Comparison of ENCODE assay signal across 26 mouse cellular contexts in the genomic region with DNA sequence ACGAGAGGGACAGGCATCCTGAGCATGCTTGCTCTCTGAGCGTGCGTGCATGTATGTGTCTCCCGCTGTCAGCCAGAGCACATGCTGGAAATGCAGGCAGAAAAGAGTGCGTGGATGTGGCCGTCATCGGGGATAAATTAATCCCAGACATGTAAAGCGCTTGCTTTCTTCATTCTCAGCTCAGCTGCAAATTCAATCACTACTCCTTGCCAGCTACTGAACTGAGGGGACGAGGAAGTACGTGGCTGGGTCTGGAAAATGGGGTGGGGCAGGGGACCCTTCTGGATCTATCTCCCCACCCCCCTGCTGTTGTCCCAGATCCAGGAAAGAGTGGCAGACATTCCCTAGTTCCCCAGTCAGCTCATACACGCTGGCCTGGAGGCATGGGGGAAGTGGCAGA.
DNase-seq lines count a peak whose midpoint lies in the region; ATAC-seq and TF ChIP-seq lines count a peak whose summit lies in the region.
"Had no signal": no experiment of that assay in that cellular context is flagged by ENCODE, and none has a peak within 500 bp of the region (broad histone marks: within the 10 kb centered on the region; RNA-seq: fewer than 3 reads in every experiment).

No protein-coding gene starts in this region.

- H3K4me1 ChIP-seq in heart, embryonic 12.5 days (replicated peaks) = peaks cover 13% of the 10 kb centered on the region
- H3K4me1 ChIP-seq in hindbrain, embryonic 10.5 days (replicated peaks) = 0 out of 2 replicates have a peak, but pooled peaks cover 4% of the 10 kb centered on the region
- no peaks in the 10 kb centered on the region for H3K4me1 ChIP-seq in hindbrain, embryonic 11.5 days (replicated peaks; ENCODE audit: control insufficient read depth, insufficient read depth, low read length)
- H3K4me1 ChIP-seq in limb, embryonic 10.5 days = peaks cover 48% of the 10 kb centered on the region
- H3K4me1 ChIP-seq in intestine, postnatal 0 days (replicated peaks; ENCODE audit: control insufficient read depth, insufficient read depth, low read length) = no peaks in the 10 kb centered on the region
- H3K4me1 ChIP-seq: forebrain, embryonic 15.5 days; hindbrain, embryonic 13.5 days; liver, embryonic 15.5 days; stomach, embryonic 15.5 days had no signal

- no peaks in the 10 kb centered on the region for H3K9me3 ChIP-seq in heart, embryonic 12.5 days (replicated peaks)
- H3K9me3 ChIP-seq in hindbrain, embryonic 10.5 days = no peaks in the 10 kb centered on the region
- H3K9me3 ChIP-seq in hindbrain, embryonic 11.5 days (ENCODE audit: control insufficient read depth, low read length) = no peaks in the 10 kb centered on the region
- H3K9me3 ChIP-seq in limb, embryonic 10.5 days (replicated peaks) = no peaks in the 10 kb centered on the region
- H3K9me3 ChIP-seq in intestine, postnatal 0 days (ENCODE audit: control insufficient read depth) = no peaks in the 10 kb centered on the region
- H3K9me3 ChIP-seq: forebrain, embryonic 10.5 days; forebrain, embryonic 15.5 days; G1E; hindbrain, embryonic 13.5 days; liver, embryonic 15.5 days; stomach, embryonic 15.5 days had no signal

- no peaks in the 10 kb centered on the region for H3K36me3 ChIP-seq in heart, embryonic 12.5 days
- H3K36me3 ChIP-seq in hindbrain, embryonic 10.5 days = no peaks in the 10 kb centered on the region
- no peaks in the 10 kb centered on the region for H3K36me3 ChIP-seq in hindbrain, embryonic 11.5 days (ENCODE audit: control insufficient read depth, insufficient read depth, low read length)
- no peaks in the 10 kb centered on the region for H3K36me3 ChIP-seq in limb, embryonic 10.5 days
- no peaks in the 10 kb centered on the region for H3K36me3 ChIP-seq in intestine, postnatal 0 days (ENCODE audit: control insufficient read depth, insufficient read depth)
- H3K36me3 ChIP-seq: forebrain, embryonic 10.5 days; forebrain, embryonic 15.5 days; G1E; hindbrain, embryonic 13.5 days; liver, embryonic 15.5 days; stomach, embryonic 15.5 days had no signal

- no peak for TF ChIP-seq CTCF in intestine, postnatal 0 days (IDR thresholded peaks at IDR 0.05; ENCODE audit: low read depth)

- no peaks in the 10 kb centered on the region for H3K27me3 ChIP-seq in heart, embryonic 12.5 days (replicated peaks)
- H3K27me3 ChIP-seq in hindbrain, embryonic 10.5 days (ENCODE audit: insufficient read depth, poor library complexity, severe bottlenecking) = no peaks in the 10 kb centered on the region
- no peaks in the 10 kb centered on the region for H3K27me3 ChIP-seq in hindbrain, embryonic 11.5 days (ENCODE audit: control insufficient read depth, insufficient read depth, low read length)
- no peaks in the 10 kb centered on the region for H3K27me3 ChIP-seq in limb, embryonic 10.5 days (ENCODE audit: low read depth, poor library complexity, severe bottlenecking)
- H3K27me3 ChIP-seq in intestine, postnatal 0 days (replicated peaks; ENCODE audit: control insufficient read depth, insufficient read depth, low read length) = no peaks in the 10 kb centered on the region
- H3K27me3 ChIP-seq: forebrain, embryonic 15.5 days; hindbrain, embryonic 13.5 days; liver, embryonic 15.5 days; stomach, embryonic 15.5 days had no signal

- no peak overlapping the region for H3K9ac ChIP-seq in heart, embryonic 12.5 days
- H3K9ac ChIP-seq in hindbrain, embryonic 11.5 days (ENCODE audit: low read depth, low read length) = no peak overlapping the region
- H3K9ac ChIP-seq in intestine, postnatal 0 days (ENCODE audit: low read depth, low read length) = no peak overlapping the region
- H3K9ac ChIP-seq: forebrain, embryonic 15.5 days; hindbrain, embryonic 13.5 days; liver, embryonic 15.5 days; lung, embryonic 14.5 days; stomach, embryonic 15.5 days had no signal

- H3K4me3 ChIP-seq in heart, embryonic 12.5 days = no peak overlapping the region
- no peak overlapping the region for H3K4me3 ChIP-seq in hindbrain, embryonic 10.5 days
- no peak overlapping the region for H3K4me3 ChIP-seq in hindbrain, embryonic 11.5 days (ENCODE audit: low read depth, low read length)
- no peak overlapping the region for H3K4me3 ChIP-seq in limb, embryonic 10.5 days
- no peak overlapping the region for H3K4me3 ChIP-seq in intestine, postnatal 0 days (ENCODE audit: low read depth, low read length)
- H3K4me3 ChIP-seq: forebrain, embryonic 10.5 days; forebrain, embryonic 15.5 days; hindbrain, embryonic 13.5 days; liver, embryonic 15.5 days; stomach, embryonic 15.5 days had no signal

- H3K4me2 ChIP-seq in heart, embryonic 12.5 days = no peak overlapping the region
- no peak overlapping the region for H3K4me2 ChIP-seq in hindbrain, embryonic 11.5 days (replicated peaks; ENCODE audit: low read depth, low read length)
- H3K4me2 ChIP-seq in intestine, postnatal 0 days (replicated peaks; ENCODE audit: low read depth) = no peak overlapping the region
- H3K4me2 ChIP-seq: forebrain, embryonic 15.5 days; hindbrain, embryonic 13.5 days; liver, embryonic 15.5 days; lung, embryonic 14.5 days; stomach, embryonic 15.5 days had no signal

- ATAC-seq in heart, embryonic 12.5 days (ENCODE audit: insufficient number of reproducible peaks, low FRiP score) = no peak
- no peak for ATAC-seq in hindbrain, embryonic 11.5 days (ENCODE audit: low FRiP score)
- no peak for ATAC-seq in intestine, postnatal 0 days
- ATAC-seq: forebrain, embryonic 15.5 days; intestine, embryonic 16.5 days had no signal

- H3K27ac ChIP-seq in heart, embryonic 12.5 days (ENCODE audit: poor library complexity, severe bottlenecking) = 0 out of 2 replicates have a peak overlapping the region, but pooled peaks have one; percentile 4
- 0 out of 2 replicates have a peak overlapping the region, but pooled peaks have one; percentile 12 for H3K27ac ChIP-seq in hindbrain, embryonic 10.5 days
- no peak overlapping the region for H3K27ac ChIP-seq in hindbrain, embryonic 11.5 days (ENCODE audit: low read depth, low read length)
- H3K27ac ChIP-seq in limb, embryonic 10.5 days = peak overlapping the region; percentile 73
- H3K27ac ChIP-seq in intestine, postnatal 0 days (ENCODE audit: low read depth, low read length) = no peak overlapping the region
- H3K27ac ChIP-seq: forebrain, embryonic 10.5 days; forebrain, embryonic 15.5 days; hindbrain, embryonic 13.5 days; liver, embryonic 15.5 days; stomach, embryonic 15.5 days had no signal

- WGBS in heart, embryonic 12.5 days = 58% methylated on average over 11 of the region's 11 CpGs
- 70% methylated on average over 11 of the region's 11 CpGs for WGBS in hindbrain, embryonic 10.5 days
- 78% methylated on average over 11 of the region's 11 CpGs for WGBS in hindbrain, embryonic 11.5 days
- WGBS in limb, embryonic 10.5 days = 62% methylated on average over 11 of the region's 11 CpGs
- WGBS in intestine, postnatal 0 days = 66% methylated on average over 11 of the region's 11 CpGs

- DNase-seq in heart, postnatal 25 days (ENCODE audit: low spot score) = no peak
- DNase-seq in hindbrain, embryonic 10.5 days (ENCODE audit: low spot score) = no peak
- DNase-seq in hindbrain, embryonic 11.5 days (ENCODE audit: low spot score) = no peak
- DNase-seq in limb, embryonic 10.5 days (ENCODE audit: low spot score) = no peak
- DNase-seq in thymus, postnatal 25 days = no peak
- no peak for DNase-seq in frontal cortex, postnatal 10 days (ENCODE audit: low spot score in 2 of 2)
- DNase-seq: adrenal gland, postnatal 10 days; cerebellum, adult 11 months; cerebellum, adult 9-10 months; embryo, embryonic 11 days; kidney, adult 9 months; kidney, postnatal 14 days; layer of hippocampus, adult 9-11 months; liver; lung, embryonic 14.5 days; lung, postnatal 14 days; midbrain, embryonic 14.5 days had no signal

- intact Hi-C loops in heart, postnatal 25 days (cut with DNase I) = no loop called here

Comparison
In these comparisons a context has a peak if more than half of its experiments do, and no peak if none do; other contexts are left out.
1. H3K27ac ChIP-seq: peak in heart, embryonic 12.5 days (single experiment), hindbrain, embryonic 10.5 days (single experiment) and limb, embryonic 10.5 days (single experiment); none in hindbrain, embryonic 11.5 days (single experiment) and intestine, postnatal 0 days (single experiment).